Mouse (Mus musculus) retina, adult 2 months (tissue): ENCODE data around the gene 4930562C15Rik.
A peak's percentile ranks its signal among the peaks of the same experiment; 100 is the strongest.

Experiments used
- DNase-seq: peaks from one replicate; pipeline ENCODE4 v3.0.0-alpha.2; 2012; ENCODE audit warnings: low read depth, low spot score

4930562C15Rik gene

GRCm38 (mm10) chr16:4861392-4861791 lies 26.2 kb downstream of the 4930562C15Rik start:
- DNase-seq: no peak

- no peak for DNase-seq
Observed at GRCm38 (mm10) chr16:4862863-4863483, 27.8 kb downstream of the 4930562C15Rik start.

GRCm38 (mm10) chr16:4863742-4864141 lies 28.5 kb downstream of the 4930562C15Rik start:
- DNase-seq: no peak

GRCm38 (mm10) chr16:4866101-4866695 lies 31.0 kb downstream of the 4930562C15Rik start:
- no peak for DNase-seq

GRCm38 (mm10) chr16:4870490-4870889 lies 35.3 kb downstream of the 4930562C15Rik start:
- no peak for DNase-seq

- DNase-seq: no peak
Observed at GRCm38 (mm10) chr16:4871926-4872325, 36.7 kb downstream of the 4930562C15Rik start.

GRCm38 (mm10) chr16:4875198-4876032 lies 40.2 kb downstream of the 4930562C15Rik start:
- no peak for DNase-seq

GRCm38 (mm10) chr16:4876033-4876680 lies 40.9 kb downstream of the 4930562C15Rik start:
- no peak for DNase-seq

GRCm38 (mm10) chr16:4877195-4877594 lies 42.0 kb downstream of the 4930562C15Rik start:
- DNase-seq: no peak

GRCm38 (mm10) chr16:4877701-4878100 lies 42.5 kb downstream of the 4930562C15Rik start:
- DNase-seq: no peak

GRCm38 (mm10) chr16:4878192-4878885 lies 43.1 kb downstream of the 4930562C15Rik start:
- DNase-seq: no peak

GRCm38 (mm10) chr16:4879101-4879707 lies 44.0 kb downstream of the 4930562C15Rik start:
- DNase-seq: no peak

GRCm38 (mm10) chr16:4879708-4880124 lies 44.5 kb downstream of the 4930562C15Rik start:
- peak; percentile 72 for DNase-seq

- DNase-seq: peak; percentile 97
Observed at GRCm38 (mm10) chr16:4880136-4880825, 45.1 kb downstream of the 4930562C15Rik start, which contains the start of gene Ubald1. Gene Ubald1, minus strand, starts transcription at chr16:4880315.

GRCm38 (mm10) chr16:4881400-4882351 lies 46.5 kb downstream of the 4930562C15Rik start:
- DNase-seq: no peak

GRCm38 (mm10) chr16:4884930-4885329 lies 49.7 kb downstream of the 4930562C15Rik start:
- DNase-seq: no peak

- peak; percentile 68 for DNase-seq
Observed at GRCm38 (mm10) chr16:4885760-4886689, 50.8 kb downstream of the 4930562C15Rik start, which contains the start of gene Mgrn1. Gene Mgrn1, plus strand, starts transcription at chr16:4886249.

GRCm38 (mm10) chr16:4886690-4887020 lies 51.4 kb downstream of the 4930562C15Rik start:
- DNase-seq: no peak
